Comparison of ENCODE assay signal across 8 mouse cellular contexts in genomic region chr5:135713441-135714218, GRCm38 (mm10). TPM values are rescaled to one million over a fixed set of nuclear protein-coding genes. Genes with fewer than 3 reads are reported as not detected.
A peak's percentile ranks its signal among the peaks of the same experiment; 100 is the strongest.
DNase-seq lines count a peak whose midpoint lies in the region; TF ChIP-seq lines count a peak whose summit lies in the region.

No protein-coding gene starts in this region.

- peaks cover 7% of the 10 kb centered on the region; the same call in 1 of the 2 replicates for H3K79me2 ChIP-seq in CH12.LX (replicated peaks; ENCODE audit: control insufficient read depth, extremely low read depth, insufficient read depth, poor library complexity, severe bottlenecking)

- dilution Hi-C loops in CH12.LX (cut with MboI; ENCODE audit: extremely low pct_ligation_motif_present, extremely low pct_unique_long_range_greater_than_20kb, low sequenced_read_pairs) = no loop called here

- peak; percentile 85 for DNase-seq in CH12.LX (ENCODE audit: extremely low read depth)
- DNase-seq in adrenal gland, adult 18-20 months (ENCODE audit: low spot score in 2 of 2) = peak; percentile 73 to 75
- peak; percentile 87 for DNase-seq in heart, postnatal 4 days
- peak; percentile 78 to 85 for DNase-seq in kidney, postnatal 4 days
- DNase-seq in lung, postnatal 10 days = peak; percentile 88
- peak; percentile 75 to 81 for DNase-seq in spleen, postnatal 4 days (ENCODE audit: low spot score in 2 of 2)
- DNase-seq in testis, postnatal 10 days (ENCODE audit: low spot score) = no peak

- no peak for TF ChIP-seq RAD21 in CH12.LX (IDR thresholded peaks at IDR 0.05; ENCODE audit: low read depth, low read length)

- peak overlapping the region; percentile 61 for H3K27ac ChIP-seq in CH12.LX (ENCODE audit: insufficient read depth, low read depth)
- H3K27ac ChIP-seq in embryonic fibroblast, embryonic 13.5 days (ENCODE audit: insufficient read depth, low read length) = peak overlapping the region; percentile 66

- peaks cover 23 to 49% of the 10 kb centered on the region in 2 experiments for H3K36me3 ChIP-seq in CH12.LX (replicated peaks in 1 of 2; ENCODE audit: control insufficient read depth in 1 of 2, insufficient read depth in 1 of 2, low read length in 1 of 2)

- H3K4me3 ChIP-seq in CH12.LX (replicated peaks in 1 of 3; ENCODE audit: low read depth in 2 of 3, low read length in 2 of 3, poor library complexity in 1 of 3) = no peak overlapping the region
- H3K4me3 ChIP-seq in embryonic fibroblast, embryonic 13.5 days (ENCODE audit: insufficient read depth, low read length) = no peak overlapping the region

- TF ChIP-seq POLR2A in CH12.LX (IDR thresholded peaks at IDR 0.05; ENCODE audit: low read depth, low read length) = peak; percentile 65
- no peak for TF ChIP-seq POLR2A in embryonic fibroblast, embryonic 13.5 days (IDR thresholded peaks at IDR 0.05; ENCODE audit: low read depth, low read length)

- in situ Hi-C loops in CH12.LX (cut with MboI; ENCODE audit: low pct_ligation_motif_present, low pct_unique_long_range_greater_than_20kb, low sequenced_read_pairs) = no loop called here

- H3K4me1 ChIP-seq in CH12.LX (ENCODE audit: control insufficient read depth in 1 of 2, insufficient read depth in 2 of 2) = peaks cover 36 to 63% of the 10 kb centered on the region in 2 experiments
- H3K4me1 ChIP-seq in embryonic fibroblast, embryonic 13.5 days (ENCODE audit: control insufficient read depth, insufficient read depth, low read length) = peaks cover 6% of the 10 kb centered on the region

- peak overlapping the region; percentile 61 for H3K4me2 ChIP-seq in CH12.LX (ENCODE audit: insufficient read depth, low read depth, poor library complexity, severe bottlenecking)

- peaks cover 7% of the 10 kb centered on the region for H3K9me3 ChIP-seq in CH12.LX (replicated peaks; ENCODE audit: low read length)

- TF ChIP-seq CTCF in CH12.LX (conservative IDR thresholded peaks at IDR 0.05 in 1 of 2, IDR thresholded peaks at IDR 0.05 in 1 of 2; ENCODE audit: low read depth in 2 of 2, low read length in 2 of 2) = no peak
- TF ChIP-seq CTCF in embryonic fibroblast, embryonic 13.5 days (IDR thresholded peaks at IDR 0.05; ENCODE audit: borderline replicate concordance, insufficient read depth, low read length) = no peak

- TF ChIP-seq EP300 in CH12.LX (IDR thresholded peaks at IDR 0.05; ENCODE audit: low read length) = no peak

- H3K27me3 ChIP-seq in CH12.LX (replicated peaks) = no peaks in the 10 kb centered on the region

- peak overlapping the region; percentile 21; the same call in 1 of the 2 replicates for H3K9ac ChIP-seq in CH12.LX (ENCODE audit: insufficient read depth, low read depth)

TF ChIP-seq in CH12.LX, 34 proteins besides CTCF, POLR2A, EP300 and RAD21:
- TF ChIP-seq NELFE (IDR thresholded peaks at IDR 0.05; ENCODE audit: low read depth, low read length) (no peak), SIN3A (IDR thresholded peaks at IDR 0.05; ENCODE audit: low read length) (peak; percentile 69), JUND (conservative IDR thresholded peaks at IDR 0.05; ENCODE audit: low read depth, low read length) (no peak; the same call in 1 of the 2 replicates), MAFK (IDR thresholded peaks at IDR 0.05; ENCODE audit: insufficient replicate concordance, low read length) (peak; percentile 80; the same call in 1 of the 2 replicates), JUN (IDR thresholded peaks at IDR 0.05; ENCODE audit: insufficient read depth, low read depth, low read length) (no peak), PAX5 (IDR thresholded peaks at IDR 0.05; ENCODE audit: low read length) (no peak), ZC3H11A (IDR thresholded peaks at IDR 0.05; ENCODE audit: low read depth, low read length) (no peak), NRF1 (IDR thresholded peaks at IDR 0.05; ENCODE audit: low read depth, low read length) (peak; percentile 71), MEF2A (IDR thresholded peaks at IDR 0.05; ENCODE audit: borderline replicate concordance, low read depth, low read length) (no peak; the same call in 1 of the 2 replicates), POLR2AphosphoS2 (IDR thresholded peaks at IDR 0.05; ENCODE audit: low read depth, low read length) (no peak), TCF12 (IDR thresholded peaks at IDR 0.05; ENCODE audit: low read depth, low read length) (no peak), BHLHE40 (IDR thresholded peaks at IDR 0.05; ENCODE audit: low read depth, low read length) (peak; percentile 81), ZKSCAN1 (IDR thresholded peaks at IDR 0.05; ENCODE audit: borderline replicate concordance, low read depth, low read length) (no peak), ELF1 (IDR thresholded peaks at IDR 0.05; ENCODE audit: low read depth, low read length) (peak; percentile 73), ZNF384 (IDR thresholded peaks at IDR 0.05; ENCODE audit: low read depth, low read length) (no peak), HCFC1 (IDR thresholded peaks at IDR 0.05; ENCODE audit: low read depth, low read length) (no peak; the same call in 1 of the 2 replicates), MXI1 (IDR thresholded peaks at IDR 0.05; ENCODE audit: low read depth, low read length) (peak; percentile 59; the same call in 1 of the 2 replicates), TBP (conservative IDR thresholded peaks at IDR 0.05; ENCODE audit: low read depth, low read length) (no peak), IRF4 (IDR thresholded peaks at IDR 0.05; ENCODE audit: low read depth, low read length) (peak; percentile 70), USF1 (IDR thresholded peaks at IDR 0.05; ENCODE audit: low read depth, low read length) (no peak), CHD1 (IDR thresholded peaks at IDR 0.05; ENCODE audit: low read depth, low read length) (no peak), CHD2 (IDR thresholded peaks at IDR 0.05; ENCODE audit: low read length) (no peak), MAX (IDR thresholded peaks at IDR 0.05; ENCODE audit: low read length) (0 out of 2 replicates have a peak, but pooled peaks have one; percentile 37), MYC (IDR thresholded peaks at IDR 0.05; ENCODE audit: low read depth, low read length) (peak; percentile 74; the same call in 1 of the 2 replicates), SMC3 (IDR thresholded peaks at IDR 0.05; ENCODE audit: low read depth, low read length) (no peak), GABPA (IDR thresholded peaks at IDR 0.05; ENCODE audit: insufficient replicate concordance, low read depth, low read length) (no peak), KAT2A (IDR thresholded peaks at IDR 0.05; ENCODE audit: insufficient replicate concordance, low read length) (no peak), ETS1 (conservative IDR thresholded peaks at IDR 0.05; ENCODE audit: low read depth, low read length) (peak; percentile 83), UBTF (IDR thresholded peaks at IDR 0.05; ENCODE audit: low read depth, low read length) (0 out of 2 replicates have a peak, but pooled peaks have one; percentile 38)

RNA-seq across cellular contexts. Expression of gene Tmem120a, which starts 30.6 kb away (rescaled TPM):
- total RNA-seq in CH12.LX (2012; rRNA removed) = 21.4 and 22.2 TPM in 2 replicates
- 9.1 and 12.0 TPM in 2 replicates for total RNA-seq in CH12.LX (2014; rRNA removed)
- 27.1 and 27.7 TPM in 2 replicates for polyA plus RNA-seq in CH12.LX (2012; ENCODE audit: insufficient read length, low read depth)
- total RNA-seq in adrenal gland, adult 18-20 months (2021) = 10 to 100 TPM; 46.2 to 94.5 TPM
- polyA plus RNA-seq in embryonic fibroblast, embryonic 13.5 days (2011; ENCODE audit: insufficient read length, low read depth, missing spikeins) = 89.3 and 94.7 TPM in 2 replicates
- total RNA-seq in heart, postnatal 4 days (2021) = 10 to 100 TPM; 14.4 to 16.7 TPM

RNA-seq across cellular contexts. Expression of gene Por, which starts 43.8 kb away (rescaled TPM):
- total RNA-seq in CH12.LX (2012; rRNA removed) (40.2 and 41.2 TPM in 2 replicates), CH12.LX (2014; rRNA removed) (16.3 and 17.3 TPM in 2 replicates)
- polyA plus RNA-seq in CH12.LX (2012; ENCODE audit: insufficient read length, low read depth) = 54.3 and 56.8 TPM in 2 replicates
- total RNA-seq in adrenal gland, adult 18-20 months (2021) = 100 to 1,000 TPM; 315 to 352 TPM
- polyA plus RNA-seq in embryonic fibroblast, embryonic 13.5 days (2011; ENCODE audit: insufficient read length, low read depth, missing spikeins) = 58.5 and 98.3 TPM in 2 replicates
- total RNA-seq in heart, postnatal 4 days (2021) = 10 to 100 TPM; 54.0 to 55.5 TPM

Comparison
In these comparisons a context has a peak if more than half of its experiments do, and no peak if none do; other contexts are left out.
1. RNA of gene Por, which starts 43.8 kb away (total RNA-seq): 315 to 352 TPM in adrenal gland, adult 18-20 months; 54.0 to 55.5 TPM in heart, postnatal 4 days and 16.3 to 41.2 TPM in CH12.LX; every median in the first group is over 4 times any median in the second.